Mouse (Mus musculus) left cerebral cortex, postnatal 14 days (tissue): Measurements from ENCODE around the gene Hist1h3i. TPM values are rescaled to one million over a fixed set of nuclear protein-coding genes. Genes with fewer than 3 reads are reported as not detected.

Source experiments
- DNase-seq, 2 experiments: peaks; one replicate each; pipeline ENCODE4 v3.0.0; 2021 to 2022; ENCODE audit warnings: low spot score in 2 of 2, mixed read lengths in 1 of 2
- intact Hi-C: fragments of 180-260 bp; cut with DNase I; formaldehyde crosslinking; loops from one replicate; pipeline ENCODE4 v1.15.1; 2025
- microRNA-seq, 2 experiments: library from miRNA; unstranded; fragments of <30 nt; microRNA quantifications; one replicate each; pipeline ENCODE4 v1.2.0; 2022
- total RNA-seq, 2 experiments: library from RNA; stranded (reverse); gene quantifications; 2 replicates each; pipeline ENCODE4 v1.2.3; 2021

The Hist1h3i gene
- total RNA-seq, 2 experiments from 2014 or later: 51.4 to 75.0 TPM

GRCm38 (mm10) chr13:21749387-21750158 is 33.6 kb downstream of the Hist1h3i start:
- intact Hi-C loops: loop anchor here (1.0 kb wide), 1 partner anchor 14 kb away; the partner anchor contains the start of gene Hist1h4j
- no peak for DNase-seq

- intact Hi-C loops: no loop called here
- DNase-seq: no peak
Observed at GRCm38 (mm10) chr13:21745006-21745405, 38.2 kb downstream of the Hist1h3i start.

- intact Hi-C loops: loop anchor here (1.0 kb wide), 1 partner anchor 15 kb away; the partner anchor contains the start of gene Hist1h4k
- peak; percentile 68 to 79 for DNase-seq
Observed at GRCm38 (mm10) chr13:21734906-21735767, 48.0 kb downstream of the Hist1h3i start, which contains the start of gene Hist1h4j. TSS of gene Hist1h4j (plus strand) at chr13:21735064.

- intact Hi-C loops: no loop called here
- DNase-seq: peak; percentile 77 to 82
Observed at GRCm38 (mm10) chr13:21734010-21734905, 48.9 kb downstream of the Hist1h3i start.

GRCm38 (mm10) chr13:21733466-21733865 is 49.7 kb downstream of the Hist1h3i start:
- DNase-seq: no peak
- intact Hi-C loops: loop anchor here (2.0 kb wide), 1 partner anchor 19 kb away; no protein-coding TSS in a partner anchor

Small RNA genes within 50 kb of the gene (microRNA-seq; reads per million reads assigned to microRNA genes)
- gene Gm19658: 0 reads per million in 2 experiments
- gene Gm44346: 0 reads per million in 2 experiments
- gene Gm44454: 0 reads per million in 2 experiments
- 0 reads per million in 2 experiments for gene Gm44466

Other genes with a start within 250 kb of the Hist1h3i start
- not detected for gene Olfr1366, start 240.6 kb downstream of the Hist1h3i start, total RNA-seq
- not detected for gene Olfr1535, start 223.5 kb downstream of the Hist1h3i start, total RNA-seq
- gene Olfr1364, start 201.6 kb downstream of the Hist1h3i start, total RNA-seq: not detected
- not detected for gene Olfr1362, start 169.3 kb downstream of the Hist1h3i start, total RNA-seq
- gene Olfr11, start 140.9 kb downstream of the Hist1h3i start, total RNA-seq: not detected
- gene Olfr1361, start 120.0 kb downstream of the Hist1h3i start, total RNA-seq: not detected
- not detected for gene Olfr1360, start 106.0 kb downstream of the Hist1h3i start, total RNA-seq
- not detected for gene Olfr1359, start 85.3 kb downstream of the Hist1h3i start, total RNA-seq
- 10 to 100 TPM; 37.3 to 37.9 TPM for gene Hist1h2bl, start 67.2 kb downstream of the Hist1h3i start, total RNA-seq
- gene Hist1h2ai, start 66.9 kb downstream of the Hist1h3i start, total RNA-seq: 10 to 100 TPM; 17.2 to 25.6 TPM
- gene Hist1h3h, start 65.7 kb downstream of the Hist1h3i start, total RNA-seq: 10 to 100 TPM; 46.6 to 56.8 TPM
- 1 to 10 TPM; 4.9 to 7.8 TPM for gene Hist1h2bm, start 61.3 kb downstream of the Hist1h3i start, total RNA-seq
- gene Hist1h4j, start 48.3 kb downstream of the Hist1h3i start, total RNA-seq: 10 to 100 TPM; 15.4 to 16.2 TPM
- 100 to 1,000 TPM; 311 to 320 TPM for gene Hist1h4k, start 32.9 kb downstream of the Hist1h3i start, total RNA-seq
- gene Hist1h2ak, start 29.5 kb downstream of the Hist1h3i start, total RNA-seq: 10 to 100 TPM; 13.2 to 15.7 TPM
- gene Hist1h2bn, start 29.2 kb downstream of the Hist1h3i start, total RNA-seq: 10 to 100 TPM in 1 of 2 experiments, 1 to 10 TPM in 1; 9.6 to 16.1 TPM
- gene Hist1h1b, start 2.7 kb downstream of the Hist1h3i start, total RNA-seq: 10 to 100 TPM in 1 of 2 experiments, 1 to 10 TPM in 1; 7.6 to 10.5 TPM
- gene Hist1h2an, start 3.8 kb upstream of the Hist1h3i start, total RNA-seq: 1 to 10 TPM; 2.5 to 6.9 TPM
- gene Hist1h2bp, start 4.1 kb upstream of the Hist1h3i start, total RNA-seq: 10 to 100 TPM in 1 of 2 experiments, 1 to 10 TPM in 1; 6.7 to 11.2 TPM
- 10 to 100 TPM; 43.6 to 56.5 TPM for gene Hist1h2bq, start 26.8 kb upstream of the Hist1h3i start, total RNA-seq
- not detected for gene Hist1h2ao, start 27.1 kb upstream of the Hist1h3i start, total RNA-seq
- gene Hist1h4m, start 28.4 kb upstream of the Hist1h3i start, total RNA-seq: 100 to 1,000 TPM; 213 to 226 TPM
- gene Hist1h4n, start 48.8 kb upstream of the Hist1h3i start, total RNA-seq: 10 to 100 TPM; 20.9 to 25.8 TPM
- gene Hist1h2ap, start 50.1 kb upstream of the Hist1h3i start, total RNA-seq: 10 to 100 TPM; 46.9 to 49.5 TPM
- 10 to 100 TPM; 44.5 to 56.8 TPM for gene Hist1h2br, start 50.4 kb upstream of the Hist1h3i start, total RNA-seq
- 1 to 10 TPM; 2.8 to 4.0 TPM for gene Zfp184, start 161.7 kb upstream of the Hist1h3i start, total RNA-seq
- gene Pom121l2, start 197.8 kb upstream of the Hist1h3i start, total RNA-seq: under 1 TPM in 1 of 2 experiments, not detected in 1; 0.23 TPM
- gene Prss16, start 226.4 kb upstream of the Hist1h3i start, total RNA-seq: under 1 TPM in 1 of 2 experiments, not detected in 1; 0.19 TPM